Mouse (Mus musculus): ENCODE measurements at regions not wholly inside any gene's neighbourhood (a gene's known extent, or its start where the extent isn't known, plus 50 kb on each side); places are given as distances from the start of the nearest gene placed in this dataset.

- peak; percentile 45; the same call in 1 of the 2 replicates for TF ChIP-seq CTCF (IDR thresholded peaks at IDR 0.05; ENCODE audit: borderline replicate concordance, insufficient read depth, low read depth, low read length)
- TF ChIP-seq POLR2A (IDR thresholded peaks at IDR 0.05; ENCODE audit: borderline replicate concordance, insufficient read depth, low read length) = no peak
Measured at GRCm38 (mm10) chr6:49919089-49919812, 96.7 kb downstream of the Npy start.
